Mouse (Mus musculus) limb, embryonic 12.5 days (tissue): ENCODE data around the gene Plxdc2. TPM values are rescaled to one million over a fixed set of nuclear protein-coding genes. Genes with fewer than 3 reads are reported as not detected.
A peak's percentile ranks its signal among the peaks of the same experiment; 100 is the strongest.
"Not testable (repeated sequence)": the region's sequence is repeated elsewhere in the genome, so short reads cannot be mapped to it uniquely, and the experiment has no call there.

Source experiments
- ATAC-seq: fragments of 200-750 bp; cut with Nextera tagmentation; 2 replicates; pipeline ENCODE4 v1.8.0; 2017; ENCODE audit warnings: low read depth, moderate TSS enrichment; ENCODE audit not compliant: insufficient number of reproducible peaks, insufficient read depth, low FRiP score, low TSS enrichment
- H3K27ac ChIP-seq: fragments of 300-500 bp; sonication (generic); 2 replicates; pipeline ENCODE4 v1.5.1; 2016; ENCODE audit warnings: mild to moderate bottlenecking, moderate library complexity
- H3K27me3 ChIP-seq: fragments of 300-500 bp; sonication (generic); 2 replicates; pipeline ENCODE4 v1.6.1; 2016; ENCODE audit warnings: mild to moderate bottlenecking, moderate library complexity
- H3K36me3 ChIP-seq: fragments of 300-500 bp; sonication (generic); 2 replicates; pipeline ENCODE4 v1.6.1; 2016; ENCODE audit warnings: mild to moderate bottlenecking, moderate library complexity
- H3K4me1 ChIP-seq: fragments of 300-500 bp; sonication (generic); replicated peaks from 2 replicates; pipeline ENCODE4 v1.6.1; 2016
- H3K4me2 ChIP-seq: fragments of 300-500 bp; sonication (generic); 2 replicates; pipeline ENCODE4 v1.6.1; 2016; ENCODE audit warnings: mild to moderate bottlenecking, moderate library complexity
- H3K4me3 ChIP-seq: fragments of 300-500 bp; sonication (generic); replicated peaks from 2 replicates; pipeline ENCODE4 v1.5.1; 2016; ENCODE audit warnings: mild to moderate bottlenecking
- H3K9ac ChIP-seq: fragments of 300-500 bp; sonication (generic); replicated peaks from 2 replicates; pipeline ENCODE4 v1.6.1; 2016; ENCODE audit warnings: mild to moderate bottlenecking, moderate library complexity
- H3K9me3 ChIP-seq: fragments of 300-500 bp; sonication (generic); 2 replicates; pipeline ENCODE4 v1.6.1; 2016; ENCODE audit warnings: mild to moderate bottlenecking, moderate library complexity
- WGBS: fragments of 180-500 bp; shearing (Covaris S2); methylation state at CpG from one replicate; pipeline ENCODE4 v1.1.7; 2016; 5-methylcytosine and 5-hydroxymethylcytosine counted together
- polyA plus RNA-seq: library from polyadenylated mRNA; unstranded; fragments of >200 nt; fragmentation: Nextera tagmentation; extraction: Ambion mirVana; gene quantifications from 2 replicates; pipeline ENCODE4 v1.2.1, GENCODE M21; 2016

The Plxdc2 gene
- polyA plus RNA-seq, 1 experiment from 2014 or later: 23.1 TPM

DNA sequence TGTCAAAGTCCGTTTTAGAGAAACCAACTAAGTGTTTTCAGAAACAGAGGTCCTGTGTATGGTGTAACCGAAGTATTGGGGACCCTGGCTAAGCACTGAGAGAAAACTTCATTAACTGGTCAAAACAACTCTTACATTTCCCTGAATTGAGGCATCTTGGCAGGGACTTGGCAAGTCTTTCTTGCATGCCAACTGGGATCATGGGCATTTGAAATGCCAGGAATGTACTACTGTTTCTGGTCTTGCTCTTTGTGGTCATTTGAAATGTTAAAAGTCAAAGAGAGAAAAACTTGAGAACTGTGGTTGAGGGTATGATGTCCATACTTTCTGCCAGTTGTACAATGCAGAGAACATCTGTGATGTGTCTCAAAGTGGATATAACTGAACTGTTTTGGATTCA, 403.7 kb downstream of the Plxdc2 start:
- H3K4me1 ChIP-seq: no peaks in the 10 kb centered on the region
- H3K36me3 ChIP-seq: no peaks in the 10 kb centered on the region
- no peak overlapping the region for H3K4me3 ChIP-seq
- 92% methylated on average over 2 of the region's 2 CpGs for WGBS
- no peak overlapping the region for H3K9ac ChIP-seq
- H3K27ac ChIP-seq: no peak overlapping the region
- no peak overlapping the region for H3K4me2 ChIP-seq
- no peaks in the 10 kb centered on the region for H3K27me3 ChIP-seq
- no peak for ATAC-seq
- H3K9me3 ChIP-seq: no peaks in the 10 kb centered on the region

- H3K9ac ChIP-seq, H3K27me3 ChIP-seq, H3K27ac ChIP-seq, ATAC-seq, H3K36me3 ChIP-seq, H3K9me3 ChIP-seq, H3K4me3 ChIP-seq, H3K4me2 ChIP-seq: not testable (repeated sequence)
- H3K4me1 ChIP-seq: peaks cover 12% of the 10 kb centered on the region
- WGBS: over 99% methylated on average over 5 of the region's 7 CpGs
These were observed 413.0 kb downstream of the Plxdc2 start for GRCm38 (mm10) chr2:16769149-16769548.

- WGBS: 13% methylated on average over 1 of the region's 1 CpGs
- Histone ChIP-seq H3K4me2 (no peak overlapping the region), H3K36me3 (no peaks in the 10 kb centered on the region), H3K27me3 (no peaks in the 10 kb centered on the region), H3K9me3 (no peaks in the 10 kb centered on the region), H3K9ac (no peak overlapping the region), H3K4me3 (no peak overlapping the region), H3K27ac (no peak overlapping the region), H3K4me1 (peaks cover 15% of the 10 kb centered on the region)
- ATAC-seq: peak; percentile 37; the same call in 1 of the 2 replicates
These were observed 417.5 kb downstream of the Plxdc2 start for GRCm38 (mm10) chr2:16773398-16774113.

DNA sequence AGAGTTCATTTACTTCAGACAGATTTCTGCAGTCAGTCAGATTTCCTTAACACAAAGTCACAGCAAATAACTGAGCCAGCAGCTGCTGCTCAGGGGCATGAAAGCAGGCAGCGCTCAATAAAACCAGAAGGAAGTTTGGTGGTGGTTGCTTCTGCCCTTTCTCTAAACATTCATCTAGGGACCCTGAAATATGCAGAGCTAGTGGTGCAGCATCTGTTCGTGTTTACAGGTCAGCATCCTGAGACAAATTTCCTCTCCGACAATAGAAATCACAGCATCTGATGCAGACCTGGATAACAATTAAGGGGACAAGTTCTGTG, 418.0 kb downstream of the Plxdc2 start:
- Histone ChIP-seq H3K9ac (no peak overlapping the region), H3K27me3 (no peaks in the 10 kb centered on the region), H3K9me3 (no peaks in the 10 kb centered on the region), H3K27ac (no peak overlapping the region), H3K4me2 (no peak overlapping the region), H3K4me1 (peaks cover 15% of the 10 kb centered on the region), H3K4me3 (no peak overlapping the region), H3K36me3 (no peaks in the 10 kb centered on the region)
- no peak for ATAC-seq
- WGBS: 20% methylated on average over 3 of the region's 3 CpGs

GRCm38 (mm10) chr2:16795283-16795682, 439.2 kb downstream of the Plxdc2 start:
- H3K4me1 ChIP-seq: no peaks in the 10 kb centered on the region
- H3K27ac ChIP-seq: no peak overlapping the region
- ATAC-seq: no peak
- H3K4me2 ChIP-seq: no peak overlapping the region
- H3K4me3 ChIP-seq: no peak overlapping the region
- no peaks in the 10 kb centered on the region for H3K9me3 ChIP-seq
- H3K9ac ChIP-seq: no peak overlapping the region
- no peaks in the 10 kb centered on the region for H3K27me3 ChIP-seq
- no peaks in the 10 kb centered on the region for H3K36me3 ChIP-seq
